Mouse (Mus musculus): ENCODE measurements at regions not wholly inside any gene's neighbourhood (a gene's known extent, or its start where the extent isn't known, plus 50 kb on each side); places are given as distances from the start of the nearest gene placed in this dataset.
"Not testable (repeated sequence)": the region's sequence is repeated elsewhere in the genome, so short reads cannot be mapped to it uniquely, and the experiment has no call there.

DNA sequence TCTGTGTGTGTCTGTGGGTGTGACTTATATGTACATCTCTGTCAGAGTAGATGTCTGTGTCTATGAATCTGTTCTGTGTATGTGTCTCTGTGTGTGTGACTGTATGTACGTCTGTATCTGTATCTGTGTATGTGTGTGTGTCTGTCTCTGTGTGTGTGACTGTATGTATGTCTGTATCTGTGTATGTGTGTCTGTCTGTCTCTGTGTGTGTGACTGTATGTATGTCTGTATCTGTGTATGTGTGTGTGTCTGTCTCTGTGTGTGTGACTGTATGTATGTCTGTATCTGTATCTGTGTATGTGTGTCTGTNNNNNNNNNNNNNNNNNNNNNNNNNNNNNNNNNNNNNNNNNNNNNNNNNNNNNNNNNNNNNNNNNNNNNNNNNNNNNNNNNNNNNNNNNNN is 88.3 kb downstream of the Sspn start:
- not testable (repeated sequence) for H3K9ac ChIP-seq; H3K27me3 ChIP-seq (replicated peaks); H3K27ac ChIP-seq (ENCODE audit: poor library complexity, severe bottlenecking); H3K4me1 ChIP-seq (replicated peaks); H3K4me3 ChIP-seq; H3K9me3 ChIP-seq (replicated peaks); H3K36me3 ChIP-seq; H3K4me2 ChIP-seq
- peak; percentile 42; the same call in 1 of the 2 replicates for ATAC-seq (ENCODE audit: insufficient number of reproducible peaks, low FRiP score)
- 41% methylated on average over 1 of the region's 1 CpGs for WGBS

Data from heart, embryonic 12.5 days (tissue).